Mouse (Mus musculus) spleen, postnatal 10 days (tissue): ENCODE results near the gene Arhgef17.

ENCODE experiments used
- DNase-seq, 2 experiments: peaks; one replicate each; pipeline ENCODE4 v3.0.0; 2021 to 2022; ENCODE audit warnings: low spot score in 2 of 2

Arhgef17 gene

GRCm38 (mm10) chr7:100915204-100915603 lies 16.7 kb downstream of the Arhgef17 start:
- DNase-seq, result no peak

GRCm38 (mm10) chr7:100911791-100912190 lies 20.1 kb downstream of the Arhgef17 start:
- no peak for DNase-seq

DNA sequence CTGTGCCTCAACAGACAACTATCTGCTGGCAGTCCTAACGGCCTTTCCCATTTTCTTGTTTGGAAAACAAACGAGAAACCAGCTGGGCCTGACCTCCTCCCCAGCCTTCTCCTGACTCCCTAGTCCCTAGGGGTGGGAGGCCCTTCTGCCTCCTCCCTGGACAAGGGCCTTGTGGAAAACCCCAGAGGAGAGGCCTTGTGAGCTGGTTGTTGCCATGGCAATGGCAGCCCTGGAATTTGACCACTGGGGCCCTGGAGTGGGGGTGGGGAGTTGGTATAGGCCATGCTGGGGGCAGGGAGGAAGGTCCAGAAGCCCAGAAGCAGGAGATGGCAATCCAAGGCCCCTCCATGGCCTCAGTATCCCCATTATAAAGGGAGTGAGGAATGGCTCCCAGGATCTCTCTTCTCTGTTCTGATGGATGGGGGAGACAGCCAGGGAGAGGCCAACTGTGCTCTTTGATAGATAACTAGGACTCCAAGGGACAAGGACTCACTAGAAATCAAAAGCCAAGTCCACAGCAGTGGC lies 20.6 kb downstream of the Arhgef17 start:
- DNase-seq, result no peak

GRCm38 (mm10) chr7:100908567-100908966 lies 23.3 kb downstream of the Arhgef17 start:
- DNase-seq, result peak in 1 of 2 experiments; percentile 55

DNA sequence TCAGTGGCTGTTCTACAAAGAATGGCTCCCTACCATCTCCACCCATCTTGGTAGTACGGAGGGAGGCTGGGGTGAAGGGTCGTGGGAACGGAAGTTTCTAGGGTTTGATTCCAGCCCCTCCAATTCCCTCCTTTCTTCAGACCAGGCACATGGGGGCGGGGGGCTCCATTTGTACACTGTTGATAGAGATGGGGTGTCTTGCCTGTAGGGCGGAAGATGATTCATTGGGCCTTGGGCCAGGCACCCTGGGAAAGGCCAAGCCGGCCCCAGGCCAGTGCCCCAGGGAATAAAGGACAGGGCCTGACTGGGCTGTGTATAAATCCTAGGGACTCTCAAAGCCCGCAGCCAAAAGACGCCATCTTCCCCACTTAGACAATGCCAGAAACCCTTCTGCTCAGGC lies 23.8 kb downstream of the Arhgef17 start:
- DNase-seq, result no peak

GRCm38 (mm10) chr7:100907231-100907630 lies 24.7 kb downstream of the Arhgef17 start:
- DNase-seq, result peak; percentile 61 to 82

GRCm38 (mm10) chr7:100906029-100906789 lies 25.7 kb downstream of the Arhgef17 start:
- DNase-seq, result no peak

- no peak for DNase-seq
Measured at GRCm38 (mm10) chr7:100905037-100905436, 26.9 kb downstream of the Arhgef17 start.

- no peak for DNase-seq
Measured at GRCm38 (mm10) chr7:100904612-100905011, 27.3 kb downstream of the Arhgef17 start.

DNA sequence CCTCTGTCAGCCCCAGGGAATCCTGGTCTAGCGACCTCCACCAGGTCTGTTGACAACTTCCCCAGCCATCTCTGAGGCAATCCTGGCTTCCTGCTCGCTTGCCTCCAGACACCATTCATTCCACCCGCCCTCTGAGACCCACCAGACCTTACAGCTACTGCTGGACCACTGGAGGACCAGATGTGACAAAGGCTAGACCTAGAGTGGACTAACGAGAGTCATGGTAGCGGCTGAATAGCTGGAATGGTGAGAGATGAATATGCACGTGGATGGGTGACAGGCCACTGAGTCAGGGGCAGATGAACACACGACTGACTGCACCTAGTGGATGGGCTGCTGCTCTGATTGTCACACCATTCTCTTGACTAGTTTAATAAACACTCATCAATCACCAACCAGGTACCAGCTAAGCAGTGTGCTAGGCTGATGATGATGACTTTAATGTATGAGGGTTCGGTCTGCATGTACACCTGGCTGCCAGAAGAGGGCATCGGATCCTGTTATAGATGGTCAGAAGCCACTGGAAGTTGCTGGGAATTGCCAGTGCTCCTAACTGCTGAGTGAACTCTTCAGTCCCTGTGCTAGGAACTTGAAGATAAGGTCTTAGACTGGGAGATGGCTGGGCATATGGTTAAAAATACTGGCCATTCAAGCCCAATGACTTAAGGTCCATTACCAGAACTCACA lies 29.3 kb downstream of the Arhgef17 start:
- DNase-seq, result no peak

DNA sequence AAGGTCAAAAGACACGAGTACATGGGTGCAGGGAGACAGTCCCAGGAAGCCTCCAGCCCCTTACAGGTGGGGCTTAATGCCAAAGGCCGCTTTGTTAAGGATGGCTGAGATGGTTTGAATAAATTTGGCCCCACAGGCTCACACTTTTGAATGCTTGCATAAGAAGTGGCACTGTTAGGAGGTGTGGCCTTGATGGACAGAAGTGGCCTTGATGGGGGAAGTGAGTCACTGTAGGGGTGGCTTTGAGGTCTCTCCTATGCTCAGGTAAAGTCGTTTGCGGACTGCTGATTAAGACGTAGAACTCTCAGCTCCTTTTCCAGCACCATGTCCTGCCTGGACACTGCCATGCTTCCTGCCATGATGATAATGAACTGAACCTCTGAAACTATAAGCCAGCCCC lies 34.1 kb downstream of the Arhgef17 start:
- DNase-seq, result no peak

DNA sequence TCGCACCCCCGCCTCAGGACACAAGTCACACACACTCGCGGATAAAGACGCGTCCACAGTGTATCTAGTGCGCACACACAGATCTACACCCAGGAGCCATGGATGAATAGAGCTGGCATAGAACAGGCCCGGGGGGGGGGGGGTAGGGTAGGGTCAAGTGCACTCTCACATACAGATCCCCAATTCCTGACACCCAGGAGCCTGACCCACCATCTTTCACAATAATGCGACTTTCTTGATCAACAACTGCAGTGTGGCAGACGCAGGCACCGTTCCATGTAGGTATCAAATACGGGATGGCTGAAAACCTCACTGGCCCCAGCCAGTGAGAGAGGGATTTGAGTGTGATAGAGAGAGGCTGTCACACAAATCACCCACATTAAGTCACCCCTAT lies 37.1 kb downstream of the Arhgef17 start:
- DNase-seq, result no peak

DNA sequence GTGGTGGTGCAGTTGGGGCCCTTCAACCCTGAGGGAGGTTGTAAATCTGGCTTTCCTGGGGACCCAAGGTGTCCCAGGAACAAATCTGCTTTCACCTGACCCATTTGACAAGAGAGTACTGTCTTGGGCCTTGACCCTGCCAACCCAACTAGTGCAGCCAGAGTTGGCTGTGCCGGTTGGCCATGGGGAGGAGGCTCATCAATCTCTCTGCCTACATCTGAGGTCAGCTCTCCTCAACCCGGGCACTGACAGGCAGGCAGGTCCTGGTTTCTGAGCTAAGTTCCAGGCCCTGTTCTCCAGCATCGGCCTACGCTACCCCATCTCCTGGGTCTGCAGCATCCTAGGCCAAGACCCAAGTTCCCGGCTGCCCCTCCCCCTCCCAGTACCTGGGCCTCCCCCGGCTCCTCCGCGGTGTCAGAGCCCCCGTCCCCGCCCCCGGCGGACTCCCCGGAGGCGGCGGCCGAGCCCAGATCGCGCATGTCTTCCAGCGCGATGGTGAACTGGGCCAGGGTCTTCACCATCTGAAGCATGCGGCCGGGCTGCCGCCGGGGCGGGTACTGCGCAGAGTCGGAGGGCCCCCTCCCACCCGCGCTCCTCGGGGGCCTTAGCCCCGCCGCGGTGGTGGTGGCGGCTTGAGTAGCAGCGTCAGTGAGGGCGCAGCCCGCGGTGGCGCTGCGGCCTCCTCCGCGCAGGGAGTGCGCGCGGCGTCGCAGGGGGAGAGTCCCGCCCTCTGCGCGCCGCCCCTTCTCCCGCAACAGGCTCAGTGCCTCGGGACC lies 37.7 kb downstream of the Arhgef17 start:
- DNase-seq, result no peak

- no peak for DNase-seq
Measured at GRCm38 (mm10) chr7:100893249-100894056, 38.5 kb downstream of the Arhgef17 start.

DNA sequence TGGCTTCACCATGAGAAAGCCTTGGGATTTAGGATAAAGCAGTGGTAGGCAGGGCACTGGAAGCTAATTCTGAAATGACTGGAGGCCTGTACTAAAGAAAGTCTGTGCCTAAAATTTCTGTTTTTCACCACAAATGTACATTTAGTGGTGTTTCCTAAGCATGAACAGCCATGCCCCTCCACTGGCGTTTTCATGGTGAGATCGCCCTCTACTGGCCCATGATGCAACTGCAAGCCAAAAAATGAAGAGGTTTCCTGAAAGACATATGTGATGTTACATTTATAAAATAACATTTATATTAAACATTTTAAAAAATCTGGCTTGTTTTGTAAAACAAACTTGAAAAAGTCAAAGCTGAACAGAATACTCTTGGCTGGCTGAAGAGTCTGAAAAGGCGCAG lies 45.4 kb downstream of the Arhgef17 start:
- peak; percentile 70 to 79 for DNase-seq

DNA sequence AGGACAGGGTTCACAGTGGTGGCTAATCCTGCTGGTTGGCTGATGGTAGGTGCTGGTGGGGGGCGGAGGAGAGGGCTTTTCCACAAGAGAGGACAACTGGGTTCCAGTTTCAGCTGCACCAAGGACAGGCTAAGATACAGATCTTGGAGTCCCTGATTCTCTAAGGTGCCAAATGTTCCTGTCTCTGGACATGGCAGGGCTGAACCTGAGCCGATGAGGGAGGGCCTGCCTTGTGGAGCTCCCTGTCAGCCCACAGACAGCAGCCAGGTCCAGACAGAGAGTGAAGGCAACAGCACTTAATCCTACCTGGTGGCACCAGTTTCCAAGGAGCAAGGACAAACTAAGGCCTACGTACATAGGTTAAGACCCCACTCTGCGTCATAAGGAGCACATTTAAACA lies 47.4 kb downstream of the Arhgef17 start:
- no peak for DNase-seq

DNA sequence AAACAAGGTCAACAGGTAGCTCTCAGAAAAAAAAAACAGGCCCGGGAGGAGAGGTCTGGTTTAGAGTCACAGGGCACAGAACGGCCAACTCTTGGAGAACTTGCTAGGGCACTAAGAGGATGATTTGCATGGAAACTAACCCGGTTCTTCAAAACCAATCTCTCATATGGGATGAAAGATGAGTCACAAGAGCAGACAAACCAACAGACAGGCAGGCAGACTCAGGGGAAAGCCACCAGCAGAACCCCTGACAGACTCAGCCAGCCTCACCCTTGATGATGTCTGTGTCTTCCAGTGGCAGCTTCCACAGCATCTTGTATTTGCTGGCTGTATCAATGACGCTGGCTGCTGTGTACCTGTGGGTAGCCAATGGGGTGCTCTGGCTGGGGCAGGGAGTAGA lies 50.0 kb downstream of the Arhgef17 start:
- DNase-seq, result no peak

GRCm38 (mm10) chr7:100881531-100881930 lies 50.4 kb downstream of the Arhgef17 start:
- no peak for DNase-seq

DNA sequence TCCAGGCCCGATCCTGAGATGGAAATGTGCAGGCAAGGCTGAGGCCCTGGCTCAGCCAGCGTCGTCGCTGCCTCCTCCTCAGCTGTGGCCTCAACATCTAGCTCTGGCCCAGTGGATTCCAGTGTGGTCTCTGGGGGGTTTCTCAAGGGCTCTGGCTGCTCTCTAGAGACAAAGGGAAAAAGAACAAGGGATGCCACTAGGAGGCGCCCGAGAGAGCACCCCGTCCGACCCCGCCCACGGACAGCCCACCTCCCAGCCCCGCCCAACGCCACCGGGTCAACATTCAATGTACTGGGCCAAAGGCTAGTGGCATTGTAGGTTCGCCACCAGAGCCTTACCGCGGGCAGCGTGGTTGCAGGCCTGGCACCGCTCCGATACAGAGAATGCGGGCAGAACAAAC lies 52.3 kb downstream of the Arhgef17 start:
- DNase-seq, result peak; percentile 67 to 89

DNA sequence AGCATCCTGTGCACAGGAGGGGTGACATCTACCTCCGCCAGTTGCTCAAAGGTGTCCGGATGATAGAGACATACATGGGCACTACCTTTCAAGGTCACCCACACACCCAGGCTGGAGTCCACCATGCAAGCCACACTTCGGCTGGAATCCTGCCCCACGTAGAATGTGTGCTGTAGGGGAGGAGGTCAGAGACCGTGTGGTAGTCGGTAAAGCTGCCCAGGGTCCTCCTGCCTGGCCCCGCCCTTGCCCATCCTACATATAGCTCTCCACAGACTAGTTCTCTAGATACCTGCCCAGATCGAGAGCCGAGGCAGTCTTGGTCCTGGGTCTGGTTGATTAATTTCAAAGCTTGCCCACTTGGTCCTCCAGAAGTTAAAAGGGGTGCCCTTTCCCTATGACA lies 55.1 kb downstream of the Arhgef17 start:
- DNase-seq, result no peak

GRCm38 (mm10) chr7:100876293-100876692 lies 55.6 kb downstream of the Arhgef17 start:
- no peak for DNase-seq
